Mouse (Mus musculus) limb, embryonic 13.5 days (tissue): Measurements from ENCODE around the gene Nr2c1. TPM values are rescaled to one million over a fixed set of nuclear protein-coding genes. Genes with fewer than 3 reads are reported as not detected.

Experiments used
- ATAC-seq: fragments of 200-750 bp; cut with Nextera tagmentation; 2 replicates; pipeline ENCODE4 v1.8.0; 2017; ENCODE audit warnings: low read depth, moderate number of reproducible peaks, moderate TSS enrichment; ENCODE audit not compliant: low FRiP score
- H3K27ac ChIP-seq: fragments of 300-500 bp; sonication (generic); 2 replicates; pipeline ENCODE4 v1.5.1; 2015; ENCODE audit warnings: inconsistent platforms, mild to moderate bottlenecking, moderate library complexity
- H3K27me3 ChIP-seq: fragments of 300-500 bp; sonication (generic); 2 replicates; pipeline ENCODE4 v1.6.1; 2015; ENCODE audit warnings: mild to moderate bottlenecking, inconsistent platforms
- H3K36me3 ChIP-seq: fragments of 300-500 bp; sonication (generic); 2 replicates; pipeline ENCODE4 v1.6.1; 2015; ENCODE audit warnings: inconsistent platforms, mild to moderate bottlenecking, moderate library complexity
- H3K4me1 ChIP-seq: fragments of 300-500 bp; sonication (generic); 2 replicates; pipeline ENCODE4 v1.6.1; 2015; ENCODE audit warnings: inconsistent platforms
- H3K4me2 ChIP-seq: fragments of 300-500 bp; sonication (generic); replicated peaks from 2 replicates; pipeline ENCODE4 v1.6.1; 2015; ENCODE audit warnings: inconsistent platforms, mild to moderate bottlenecking, moderate library complexity
- H3K4me3 ChIP-seq: fragments of 300-500 bp; sonication (generic); 2 replicates; pipeline ENCODE4 v1.5.1; 2015; ENCODE audit warnings: moderate library complexity, mild to moderate bottlenecking, inconsistent platforms
- H3K9ac ChIP-seq: fragments of 300-500 bp; sonication (generic); 2 replicates; pipeline ENCODE4 v1.6.1; 2015; ENCODE audit warnings: mild to moderate bottlenecking, inconsistent platforms
- H3K9me3 ChIP-seq: fragments of 300-500 bp; sonication (generic); 2 replicates; pipeline ENCODE4 v1.6.1; 2016; ENCODE audit warnings: inconsistent platforms
- WGBS: fragments of 180-500 bp; shearing (Covaris S2); methylation state at CpG from one replicate; pipeline ENCODE4 v1.1.7; 2015; 5-methylcytosine and 5-hydroxymethylcytosine counted together
- polyA plus RNA-seq: library from polyadenylated mRNA; unstranded; fragments of >200 nt; fragmentation: Nextera tagmentation; extraction: Ambion mirVana; gene quantifications from 2 replicates; pipeline ENCODE4 v1.2.1, GENCODE M21; 2015

Nr2c1 gene
- polyA plus RNA-seq, 1 experiment from 2014 or later = 9.9 TPM

DNA sequence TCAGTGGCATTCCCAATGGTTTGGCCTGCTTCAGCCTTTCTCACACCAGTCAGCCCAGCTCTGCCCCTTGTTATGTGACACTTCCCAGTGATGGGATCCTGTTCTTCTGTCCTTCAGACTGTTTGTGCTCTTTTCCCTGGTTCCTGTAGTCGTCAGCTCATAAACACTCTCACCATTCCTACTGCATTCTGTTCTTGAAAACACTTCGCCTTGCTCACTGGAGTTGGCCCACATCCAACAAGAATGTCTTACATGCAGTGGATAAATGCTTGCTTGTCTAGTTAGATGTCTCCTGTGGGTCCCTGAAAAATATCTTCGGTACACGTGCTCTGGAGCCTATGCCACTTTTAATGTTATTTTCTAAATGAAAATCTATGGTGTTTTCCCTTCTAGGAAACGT lies 3.2 kb upstream of the Nr2c1 start:
- H3K36me3 ChIP-seq = no peaks in the 10 kb centered on the region
- no peak overlapping the region for H3K9ac ChIP-seq
- no peak overlapping the region for H3K4me2 ChIP-seq
- H3K9me3 ChIP-seq = no peaks in the 10 kb centered on the region
- ATAC-seq = no peak
- H3K27me3 ChIP-seq = no peaks in the 10 kb centered on the region
- WGBS = 49% methylated on average over 5 of the region's 5 CpGs
- peaks cover 40% of the 10 kb centered on the region for H3K4me1 ChIP-seq
- 0 out of 2 replicates have a peak overlapping the region, but pooled peaks have one; percentile 28 for H3K27ac ChIP-seq
- no peak overlapping the region for H3K4me3 ChIP-seq

DNA sequence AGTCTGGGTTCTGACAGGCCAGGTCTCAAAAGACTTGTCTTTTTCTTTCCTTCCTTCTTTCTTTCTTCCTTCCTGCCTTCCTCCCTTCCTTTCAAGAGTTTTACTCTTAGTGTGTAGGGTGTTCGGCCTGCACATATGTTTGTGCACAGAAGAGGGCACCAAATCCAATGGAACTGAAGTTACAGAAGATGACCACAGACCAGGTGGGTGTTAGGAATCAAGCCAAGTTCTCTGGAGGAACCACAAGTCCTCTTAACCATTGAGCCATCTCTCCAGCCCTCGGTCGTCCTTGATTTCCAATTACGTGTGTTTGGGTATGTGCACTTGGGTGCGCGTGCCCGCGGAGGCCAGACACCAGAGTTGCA lies 450 bp upstream of the Nr2c1 start:
- H3K4me3 ChIP-seq = peak overlapping the region; percentile 82
- 11% methylated on average over 8 of the region's 8 CpGs for WGBS
- H3K36me3 ChIP-seq = no peaks in the 10 kb centered on the region
- H3K4me2 ChIP-seq = peak overlapping the region; percentile 66
- peak overlapping the region; percentile 95; the same call in 1 of the 2 replicates for H3K9ac ChIP-seq
- H3K4me1 ChIP-seq = peaks cover 29% of the 10 kb centered on the region
- H3K27ac ChIP-seq = peak overlapping the region; percentile 76; the same call in 1 of the 2 replicates
- no peaks in the 10 kb centered on the region for H3K27me3 ChIP-seq
- H3K9me3 ChIP-seq = no peaks in the 10 kb centered on the region
- no peak for ATAC-seq

DNA sequence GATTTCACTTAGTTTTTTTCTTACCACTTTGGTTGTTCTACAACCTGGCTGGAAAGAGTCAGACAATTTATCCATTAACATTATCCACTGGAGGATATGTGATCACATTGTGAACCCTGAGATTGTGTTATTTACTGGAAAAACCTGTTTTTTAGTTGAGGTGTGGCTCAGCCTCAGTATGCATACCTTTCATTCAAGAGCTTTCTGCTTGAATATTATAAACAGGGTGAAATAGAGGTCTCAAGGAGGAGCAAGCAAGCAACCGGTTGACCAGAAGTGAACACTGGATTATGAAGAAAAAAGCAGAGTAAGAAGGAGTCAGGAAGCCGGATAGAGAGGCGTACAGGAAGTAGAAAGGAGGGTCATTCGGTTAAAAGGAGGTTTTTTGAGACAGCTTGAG lies 3.7 kb downstream of the Nr2c1 start:
- no peak overlapping the region for H3K4me2 ChIP-seq
- 84% methylated on average over 4 of the region's 4 CpGs for WGBS
- peaks cover 20% of the 10 kb centered on the region for H3K4me1 ChIP-seq
- H3K27me3 ChIP-seq = no peaks in the 10 kb centered on the region
- no peak overlapping the region for H3K9ac ChIP-seq
- no peak overlapping the region for H3K27ac ChIP-seq
- H3K4me3 ChIP-seq = no peak overlapping the region
- no peak for ATAC-seq
- no peaks in the 10 kb centered on the region for H3K36me3 ChIP-seq
- H3K9me3 ChIP-seq = no peaks in the 10 kb centered on the region

DNA sequence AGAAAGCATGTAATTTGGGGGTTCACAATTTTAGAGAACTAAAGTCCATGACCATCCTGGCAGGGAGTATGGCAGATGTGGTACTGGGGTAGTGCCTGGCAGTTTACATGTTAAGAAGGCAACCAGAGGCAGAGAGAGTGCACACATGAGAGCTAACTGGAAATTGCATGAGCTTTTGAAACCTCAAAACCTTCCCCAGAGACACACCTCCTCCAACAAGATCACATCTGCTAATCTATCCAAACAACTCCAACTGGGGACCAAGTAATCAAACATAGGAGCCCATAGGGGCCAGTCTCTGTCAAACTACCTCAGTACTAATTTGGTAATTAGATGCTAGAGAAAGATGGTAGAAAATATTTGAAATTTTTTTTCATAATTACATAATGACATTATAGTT lies 6.0 kb downstream of the Nr2c1 start:
- Histone ChIP-seq H3K36me3 (peaks cover 19% of the 10 kb centered on the region), H3K9ac (no peak overlapping the region), H3K4me3 (no peak overlapping the region), H3K9me3 (no peaks in the 10 kb centered on the region), H3K27ac (no peak overlapping the region), H3K4me2 (no peak overlapping the region), H3K27me3 (no peaks in the 10 kb centered on the region), H3K4me1 (peaks cover 18% of the 10 kb centered on the region)
- ATAC-seq = no peak

DNA sequence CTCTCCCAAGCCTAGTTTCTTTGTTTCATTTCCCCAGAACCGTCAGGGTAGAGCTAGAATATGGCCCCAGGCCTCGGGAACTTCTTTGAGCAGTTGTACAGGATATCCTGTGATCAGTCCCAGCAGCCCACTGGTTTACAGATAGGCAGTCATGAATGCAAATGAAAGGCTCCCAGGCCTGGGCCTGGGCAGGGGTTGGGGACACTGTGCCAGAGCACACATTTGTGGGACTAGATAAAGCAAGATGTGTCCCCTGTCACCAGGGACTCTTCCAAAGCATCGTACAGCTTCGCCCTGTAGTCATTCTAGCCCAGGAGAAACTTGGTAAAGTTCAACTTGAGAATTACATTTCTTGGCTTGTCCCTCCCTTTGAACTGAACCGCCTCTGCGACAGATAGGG lies 11.1 kb downstream of the Nr2c1 start:
- Histone ChIP-seq H3K9ac (no peak overlapping the region), H3K27me3 (no peaks in the 10 kb centered on the region), H3K4me3 (no peak overlapping the region), H3K9me3 (no peaks in the 10 kb centered on the region), H3K4me1 (no peaks in the 10 kb centered on the region), H3K4me2 (no peak overlapping the region), H3K27ac (no peak overlapping the region), H3K36me3 (peaks cover 47% of the 10 kb centered on the region)
- no peak for ATAC-seq
- WGBS = 88% methylated on average over 6 of the region's 6 CpGs

DNA sequence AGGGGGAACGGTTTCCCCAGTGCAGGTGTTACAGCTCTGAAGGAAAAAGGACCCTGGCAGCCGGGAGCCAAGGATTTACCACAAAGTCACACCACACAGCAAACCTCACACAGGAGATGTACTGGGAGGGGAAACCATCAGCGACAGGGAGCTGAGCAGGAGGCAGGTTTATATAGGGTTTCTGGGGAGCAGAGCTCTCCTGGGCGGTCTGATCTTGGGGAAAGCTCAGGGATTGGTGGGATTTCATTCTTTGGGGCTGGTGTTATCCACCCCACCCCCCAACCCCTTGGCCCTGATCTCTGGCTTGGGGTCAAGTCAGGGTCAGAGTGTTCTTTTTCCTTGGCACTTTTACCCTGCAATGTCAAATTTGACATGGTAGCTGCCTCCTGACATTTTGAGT lies 11.6 kb downstream of the Nr2c1 start:
- no peak for ATAC-seq
- H3K27me3 ChIP-seq = no peaks in the 10 kb centered on the region
- H3K4me3 ChIP-seq = no peak overlapping the region
- 87% methylated on average over 4 of the region's 4 CpGs for WGBS
- H3K27ac ChIP-seq = no peak overlapping the region
- H3K36me3 ChIP-seq = peaks cover 51% of the 10 kb centered on the region
- no peaks in the 10 kb centered on the region for H3K4me1 ChIP-seq
- no peaks in the 10 kb centered on the region for H3K9me3 ChIP-seq
- H3K9ac ChIP-seq = no peak overlapping the region
- no peak overlapping the region for H3K4me2 ChIP-seq

DNA sequence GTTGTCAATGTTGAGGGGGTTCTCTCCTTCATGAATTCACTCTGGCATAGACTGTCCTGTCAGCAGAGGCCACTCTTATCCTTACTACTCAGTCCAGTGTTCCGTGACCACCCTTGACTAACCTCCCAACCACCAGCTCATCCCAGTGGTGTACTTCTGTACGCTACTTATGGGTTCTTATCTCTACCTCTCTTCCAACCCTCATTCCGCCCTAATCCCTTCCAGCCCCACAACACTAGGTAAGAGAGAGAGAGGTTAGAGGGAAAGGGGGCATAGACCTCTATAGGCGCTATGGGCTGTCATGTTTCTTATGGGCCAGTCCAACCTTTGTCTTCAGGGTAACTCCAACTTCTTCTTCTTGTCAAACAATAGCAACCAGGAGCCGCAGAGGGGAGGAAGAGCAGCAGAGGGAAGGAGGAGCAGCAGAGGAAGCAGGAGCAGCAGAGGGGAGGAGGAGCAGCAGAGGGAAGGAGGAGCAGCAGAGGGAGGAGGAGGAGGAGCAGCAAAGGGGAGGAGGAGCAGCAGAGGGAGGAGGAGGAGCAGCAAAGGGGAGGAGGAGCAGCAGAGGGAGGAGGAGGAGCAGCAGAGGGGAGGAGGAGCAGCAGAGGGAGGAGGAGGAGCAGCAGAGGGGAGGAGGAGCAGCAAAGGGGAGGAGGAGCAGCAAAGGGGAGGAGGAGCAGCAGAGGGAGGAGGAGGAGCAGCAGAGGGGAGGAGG lies 13.4 kb downstream of the Nr2c1 start:
- Histone ChIP-seq H3K27ac (no peak overlapping the region), H3K4me1 (no peaks in the 10 kb centered on the region), H3K4me3 (no peak overlapping the region), H3K36me3 (peaks cover 62% of the 10 kb centered on the region), H3K4me2 (no peak overlapping the region), H3K27me3 (no peaks in the 10 kb centered on the region), H3K9ac (no peak overlapping the region), H3K9me3 (no peaks in the 10 kb centered on the region)
- no peak for ATAC-seq
- WGBS = 87% methylated on average over 5 of the region's 5 CpGs

DNA sequence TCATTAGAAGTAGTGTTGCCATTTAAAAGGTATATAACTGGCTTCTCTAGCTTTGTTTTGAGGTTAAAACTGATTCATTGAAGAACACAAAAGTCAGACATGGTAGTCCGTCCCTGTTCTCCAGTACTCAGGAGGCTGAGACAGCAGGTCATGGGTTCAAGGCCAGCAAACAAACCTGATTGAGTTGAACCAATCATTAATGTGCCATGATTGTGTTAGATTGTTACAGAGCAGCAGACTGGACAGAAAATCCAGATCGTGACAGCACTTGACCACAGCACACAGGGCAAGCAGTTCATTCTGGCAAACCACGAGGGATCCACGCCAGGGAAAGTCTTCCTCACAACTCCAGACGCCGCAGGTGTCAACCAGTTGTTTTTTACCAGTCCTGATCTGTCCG lies 14.2 kb downstream of the Nr2c1 start:
- no peak overlapping the region for H3K4me3 ChIP-seq
- H3K4me2 ChIP-seq = no peak overlapping the region
- no peaks in the 10 kb centered on the region for H3K4me1 ChIP-seq
- no peak overlapping the region for H3K27ac ChIP-seq
- peaks cover 64% of the 10 kb centered on the region for H3K36me3 ChIP-seq
- no peaks in the 10 kb centered on the region for H3K27me3 ChIP-seq
- ATAC-seq = no peak
- WGBS = 94% methylated on average over 7 of the region's 7 CpGs
- no peaks in the 10 kb centered on the region for H3K9me3 ChIP-seq
- no peak overlapping the region for H3K9ac ChIP-seq

DNA sequence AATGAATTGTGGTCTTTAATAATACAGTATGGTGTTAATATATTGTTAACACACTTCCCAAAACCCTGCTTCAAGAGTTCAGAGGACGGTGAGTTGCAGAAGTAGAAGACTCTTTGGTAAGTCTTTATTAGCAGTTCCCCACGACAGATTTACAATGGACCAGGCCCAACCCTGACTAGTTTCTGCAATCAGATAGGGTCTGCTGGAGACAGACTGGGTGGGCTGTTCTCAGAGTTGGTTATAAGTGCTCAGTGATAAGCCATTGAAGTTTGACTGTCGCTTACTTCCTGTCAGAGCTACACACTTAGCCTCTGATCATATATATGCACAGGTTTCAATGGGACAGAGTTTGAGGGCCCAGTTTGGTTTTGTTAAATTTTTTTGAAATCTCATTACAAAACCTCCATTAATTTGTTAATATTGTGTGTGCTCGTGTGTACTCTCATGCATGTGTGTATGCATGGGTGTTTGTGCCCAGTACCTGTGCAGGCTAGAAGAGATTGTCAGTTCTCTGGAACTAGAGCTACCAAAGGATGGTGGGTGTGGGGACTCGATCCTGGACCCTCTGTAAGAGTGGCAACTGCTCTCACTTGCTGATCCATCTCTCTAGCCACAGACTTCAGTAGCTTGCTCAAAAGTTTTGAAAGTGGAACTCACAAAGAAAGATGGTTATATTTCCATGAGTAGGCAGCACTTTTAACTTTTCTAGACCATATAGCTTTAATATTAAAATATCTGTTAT lies 16.5 kb downstream of the Nr2c1 start:
- no peaks in the 10 kb centered on the region for H3K27me3 ChIP-seq
- no peaks in the 10 kb centered on the region for H3K9me3 ChIP-seq
- H3K4me3 ChIP-seq = no peak overlapping the region
- no peak for ATAC-seq
- peaks cover 67% of the 10 kb centered on the region for H3K36me3 ChIP-seq
- H3K27ac ChIP-seq = no peak overlapping the region
- WGBS = 75% methylated on average over 5 of the region's 5 CpGs
- no peaks in the 10 kb centered on the region for H3K4me1 ChIP-seq
- no peak overlapping the region for H3K9ac ChIP-seq
- H3K4me2 ChIP-seq = no peak overlapping the region

DNA sequence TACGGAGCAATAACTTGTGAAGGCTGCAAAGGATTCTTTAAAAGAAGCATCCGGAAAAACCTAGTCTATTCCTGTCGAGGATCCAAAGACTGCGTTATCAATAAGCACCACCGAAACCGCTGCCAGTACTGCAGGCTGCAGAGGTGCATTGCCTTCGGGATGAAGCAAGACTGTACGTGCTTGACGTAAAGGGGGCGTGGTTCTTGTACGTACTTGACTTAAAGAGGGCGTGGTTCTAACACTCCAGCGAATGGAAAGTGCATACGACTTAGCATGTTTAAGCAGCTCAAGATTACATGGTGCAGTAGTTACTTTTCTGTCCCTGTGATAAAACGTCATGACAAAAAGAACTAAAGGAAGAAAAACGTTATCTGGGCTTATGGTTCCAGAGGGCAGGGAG lies 17.6 kb downstream of the Nr2c1 start:
- peaks cover 69% of the 10 kb centered on the region for H3K36me3 ChIP-seq

DNA sequence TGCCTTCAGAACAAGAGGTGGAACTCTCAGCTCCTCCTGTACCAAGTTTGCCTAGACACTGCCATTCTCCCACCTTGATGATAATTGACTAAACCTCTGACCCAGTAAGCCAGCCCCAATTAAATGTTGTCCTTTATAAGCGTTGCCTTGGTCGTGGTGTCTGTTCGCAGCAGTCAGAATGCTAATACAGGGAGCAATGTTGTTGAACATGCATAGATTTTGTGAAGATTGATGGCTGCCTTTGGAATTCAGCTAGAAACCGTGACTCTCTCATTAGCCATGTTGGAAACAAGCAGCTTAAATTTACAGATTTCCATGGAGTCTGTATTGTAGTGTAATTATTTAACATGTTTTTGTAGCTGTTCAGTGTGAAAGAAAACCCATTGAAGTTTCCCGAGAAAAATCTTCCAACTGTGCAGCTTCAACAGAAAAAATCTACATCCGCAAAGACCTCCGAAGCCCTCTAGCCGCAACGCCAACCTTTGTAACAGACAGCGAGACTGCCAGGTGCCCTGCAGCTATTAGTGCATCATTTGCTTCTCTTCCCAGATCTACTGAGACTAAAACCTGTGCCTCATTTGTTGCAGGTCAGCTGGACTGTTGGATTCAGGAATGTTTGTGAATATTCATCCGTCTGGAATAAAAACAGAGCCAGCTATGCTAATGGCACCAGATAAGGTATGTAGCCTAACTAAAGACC lies 19.4 kb downstream of the Nr2c1 start:
- Histone ChIP-seq H3K4me2 (no peak overlapping the region), H3K27me3 (no peaks in the 10 kb centered on the region), H3K9me3 (peaks cover 5% of the 10 kb centered on the region; the same call in 1 of the 2 replicates), H3K9ac (no peak overlapping the region; the same call in 1 of the 2 replicates), H3K27ac (no peak overlapping the region), H3K4me1 (no peaks in the 10 kb centered on the region), H3K4me3 (no peak overlapping the region), H3K36me3 (peaks cover 75% of the 10 kb centered on the region)
- 92% methylated on average over 11 of the region's 11 CpGs for WGBS
- no peak for ATAC-seq

More for the DNA sequence above, 17.6 kb downstream of the Nr2c1 start:
- H3K4me3 ChIP-seq = no peak overlapping the region
- no peak for ATAC-seq
- no peak overlapping the region for H3K27ac ChIP-seq
- peaks cover 5% of the 10 kb centered on the region; the same call in 1 of the 2 replicates for H3K9me3 ChIP-seq
- 89% methylated on average over 16 of the region's 16 CpGs for WGBS
- H3K27me3 ChIP-seq = no peaks in the 10 kb centered on the region
- no peaks in the 10 kb centered on the region for H3K4me1 ChIP-seq
- no peak overlapping the region for H3K9ac ChIP-seq
- H3K4me2 ChIP-seq = no peak overlapping the region

DNA sequence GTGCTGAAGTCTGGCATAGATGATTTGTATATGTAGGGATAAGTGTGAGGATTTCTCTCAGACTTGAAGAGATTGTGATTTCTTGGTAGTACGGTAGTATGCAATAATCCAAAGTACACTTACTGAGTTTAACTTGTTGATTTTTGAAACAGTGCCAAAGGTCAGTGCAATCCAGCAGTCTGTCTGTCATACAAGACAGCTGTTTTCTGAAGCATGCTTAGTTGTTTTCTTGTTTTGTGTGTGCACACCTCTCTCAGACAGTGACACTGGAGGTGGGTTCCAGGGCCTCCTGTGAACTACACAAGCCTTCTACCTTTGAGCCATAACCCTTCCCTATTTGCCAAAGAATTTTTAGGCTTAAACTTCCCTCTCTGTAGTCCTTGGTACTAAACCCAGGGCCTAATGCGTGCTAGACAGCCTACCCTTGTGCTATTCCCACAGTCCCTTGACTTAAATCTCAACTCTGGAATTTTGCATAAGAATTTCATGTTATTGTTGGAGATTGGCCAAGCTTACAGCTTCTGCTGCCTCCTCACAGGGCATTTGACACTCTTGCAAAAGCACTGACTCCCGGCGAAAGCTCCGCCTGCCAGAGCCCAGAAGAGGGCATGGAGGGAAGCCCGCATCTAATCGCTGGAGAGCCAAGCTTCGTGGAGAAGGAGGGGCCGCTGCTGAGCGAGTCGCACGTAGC lies 23.8 kb downstream of the Nr2c1 start:
- Histone ChIP-seq H3K9ac (no peak overlapping the region), H3K27ac (no peak overlapping the region), H3K36me3 (peaks cover 83% of the 10 kb centered on the region), H3K4me1 (no peaks in the 10 kb centered on the region), H3K27me3 (no peaks in the 10 kb centered on the region), H3K4me2 (no peak overlapping the region), H3K4me3 (no peak overlapping the region), H3K9me3 (peaks cover 5% of the 10 kb centered on the region; the same call in 1 of the 2 replicates)
- ATAC-seq = 0 out of 2 replicates have a peak, but pooled peaks have one; percentile 36
- WGBS = 67% methylated on average over 12 of the region's 12 CpGs
